Mouse (Mus musculus) E14TG2a.4 (cell line): ENCODE results near the gene Mkrn1.
A peak's percentile ranks its signal among the peaks of the same experiment; 100 is the strongest.

ENCODE experiments used
- CTCF ChIP-seq: conservative IDR thresholded peaks from 2 replicates; pipeline ENCODE4 v1.5.1; 2014; ENCODE audit warnings: low read length
- NANOG ChIP-seq: IDR thresholded peaks from 2 replicates; pipeline ENCODE4 v1.6.1; 2014; ENCODE audit warnings: borderline replicate concordance, low read length, mixed read lengths
- POU5F1 ChIP-seq: IDR thresholded peaks from 2 replicates; pipeline ENCODE4 v1.6.1; 2014; ENCODE audit warnings: low read length, borderline replicate concordance

- TF ChIP-seq CTCF (peak; percentile 69), POU5F1 (no peak), NANOG (no peak)
These were observed 42.6 kb upstream of the Mkrn1 start for GRCm38 (mm10) chr6:39462621-39463538.
